Mouse (Mus musculus) small intestine, adult 2 months (tissue): ENCODE results near the gene Atp12a. TPM values are rescaled to one million over a fixed set of nuclear protein-coding genes. Genes with fewer than 3 reads are reported as not detected.

Experiments used
- H3K27ac ChIP-seq: fragments of 200-500 bp; 2 replicates; pipeline ENCODE4 v1.5.1; 2012; ENCODE audit warnings: low read depth, low read length, control low read depth, inconsistent platforms; ENCODE audit not compliant: insufficient read depth
- H3K27me3 ChIP-seq: fragments of 200-500 bp; 2 replicates; pipeline ENCODE4 v1.6.1; 2012; ENCODE audit warnings: mild to moderate bottlenecking, moderate library complexity, low read length, inconsistent platforms; ENCODE audit not compliant: control insufficient read depth, insufficient read depth
- H3K36me3 ChIP-seq: fragments of 200-500 bp; 2 replicates; pipeline ENCODE4 v1.6.1; 2012; ENCODE audit warnings: mild to moderate bottlenecking, low read length, control low read depth, inconsistent platforms; ENCODE audit not compliant: control insufficient read depth, insufficient read depth
- H3K4me1 ChIP-seq: fragments of 200-500 bp; 2 replicates; pipeline ENCODE4 v1.6.1; 2012; ENCODE audit warnings: low read length, inconsistent platforms, mixed read lengths; ENCODE audit not compliant: control insufficient read depth, insufficient read depth, insufficient read length
- H3K4me3 ChIP-seq: fragments of 200-500 bp; 2 replicates; pipeline ENCODE4 v1.5.1; 2012; ENCODE audit warnings: low read depth, mild to moderate bottlenecking, control low read depth, inconsistent platforms, low read length, moderate library complexity
- CTCF ChIP-seq: fragments of 200-500 bp; IDR thresholded peaks from 2 replicates; pipeline ENCODE4 v1.5.1; 2012; ENCODE audit warnings: low read depth, mild to moderate bottlenecking, control low read depth, inconsistent platforms, low read length, moderate library complexity, mixed read lengths; ENCODE audit not compliant: insufficient replicate concordance, insufficient read length; ENCODE audit errors: extremely low read depth
- POLR2A ChIP-seq: fragments of 200-500 bp; IDR thresholded peaks from 2 replicates; pipeline ENCODE4 v1.6.1; 2012; ENCODE audit warnings: low read depth, mild to moderate bottlenecking, control low read depth, inconsistent platforms, low read length, moderate library complexity
- WGBS: fragments of 180-500 bp; shearing (Covaris S2); methylation state at CpG from one replicate; pipeline ENCODE4 v1.1.7; 2018; 5-methylcytosine and 5-hydroxymethylcytosine counted together
- polyA plus RNA-seq: library from polyadenylated mRNA; depleted of rRNA; stranded (reverse); fragments of >200 nt; gene quantifications from 2 replicates; pipeline ENCODE4 v1.2.3, GENCODE M21; 2012

The Atp12a gene
- polyA plus RNA-seq, 1 experiment = not detected

- no peak for TF ChIP-seq POLR2A
- TF ChIP-seq CTCF = no peak
- H3K27me3 ChIP-seq = no peaks in the 10 kb centered on the region; the same call in 1 of the 2 replicates
- no peak overlapping the region for H3K4me3 ChIP-seq
- 45% methylated on average over 9 of the region's 9 CpGs for WGBS
- H3K4me1 ChIP-seq = no peaks in the 10 kb centered on the region
- no peaks in the 10 kb centered on the region for H3K36me3 ChIP-seq
- H3K27ac ChIP-seq = no peak overlapping the region
These were observed 27.8 kb upstream of the Atp12a start for GRCm38 (mm10) chr14:56337075-56337474.

- Histone ChIP-seq H3K27ac (no peak overlapping the region), H3K4me1 (no peaks in the 10 kb centered on the region), H3K36me3 (no peaks in the 10 kb centered on the region), H3K4me3 (no peak overlapping the region), H3K27me3 (no peaks in the 10 kb centered on the region; the same call in 1 of the 2 replicates)
- WGBS = 71% methylated on average over 2 of the region's 2 CpGs
- TF ChIP-seq CTCF (no peak), POLR2A (no peak)
These were observed 27.2 kb upstream of the Atp12a start for GRCm38 (mm10) chr14:56337696-56338095.

GRCm38 (mm10) chr14:56338882-56339442 lies 25.9 kb upstream of the Atp12a start:
- WGBS = 56% methylated on average over 7 of the region's 7 CpGs
- TF ChIP-seq POLR2A (no peak), CTCF (no peak)
- Histone ChIP-seq H3K36me3 (no peaks in the 10 kb centered on the region), H3K27me3 (no peaks in the 10 kb centered on the region), H3K4me3 (no peak overlapping the region), H3K27ac (no peak overlapping the region), H3K4me1 (no peaks in the 10 kb centered on the region)

GRCm38 (mm10) chr14:56348704-56349103 lies 16.2 kb upstream of the Atp12a start:
- 65% methylated on average over 3 of the region's 3 CpGs for WGBS
- Histone ChIP-seq H3K4me3 (no peak overlapping the region), H3K4me1 (no peaks in the 10 kb centered on the region), H3K36me3 (no peaks in the 10 kb centered on the region), H3K27ac (no peak overlapping the region), H3K27me3 (no peaks in the 10 kb centered on the region; the same call in 1 of the 2 replicates)
- TF ChIP-seq POLR2A (no peak), CTCF (no peak)

GRCm38 (mm10) chr14:56349541-56349940 lies 15.3 kb upstream of the Atp12a start:
- Histone ChIP-seq H3K4me1 (no peaks in the 10 kb centered on the region), H3K27ac (no peak overlapping the region), H3K36me3 (no peaks in the 10 kb centered on the region), H3K4me3 (no peak overlapping the region), H3K27me3 (no peaks in the 10 kb centered on the region; the same call in 1 of the 2 replicates)
- WGBS = 87% methylated on average over 2 of the region's 2 CpGs
- TF ChIP-seq CTCF (no peak), POLR2A (no peak)

GRCm38 (mm10) chr14:56351959-56352660 lies 12.8 kb upstream of the Atp12a start:
- H3K4me1 ChIP-seq = no peaks in the 10 kb centered on the region
- no peak overlapping the region for H3K27ac ChIP-seq
- H3K36me3 ChIP-seq = no peaks in the 10 kb centered on the region
- H3K27me3 ChIP-seq = no peaks in the 10 kb centered on the region; the same call in 1 of the 2 replicates
- peak; percentile 68; the same call in 1 of the 2 replicates for TF ChIP-seq CTCF
- no peak for TF ChIP-seq POLR2A
- WGBS = 22% methylated on average over 17 of the region's 17 CpGs
- no peak overlapping the region for H3K4me3 ChIP-seq

GRCm38 (mm10) chr14:56354803-56355202 lies 10.1 kb upstream of the Atp12a start:
- WGBS = 67% methylated on average over 3 of the region's 3 CpGs
- Histone ChIP-seq H3K36me3 (no peaks in the 10 kb centered on the region), H3K27ac (no peak overlapping the region), H3K4me1 (no peaks in the 10 kb centered on the region), H3K27me3 (no peaks in the 10 kb centered on the region; the same call in 1 of the 2 replicates), H3K4me3 (no peak overlapping the region)
- TF ChIP-seq POLR2A (no peak), CTCF (no peak)
